Mouse (Mus musculus): ENCODE measurements around the gene Pkm. TPM values are rescaled to one million over a fixed set of nuclear protein-coding genes. Genes with fewer than 3 reads are reported as not detected.

Gene Pkm
- polyA plus RNA-seq, 1 experiment from 2014 or later, result 1,977 TPM

DNA sequence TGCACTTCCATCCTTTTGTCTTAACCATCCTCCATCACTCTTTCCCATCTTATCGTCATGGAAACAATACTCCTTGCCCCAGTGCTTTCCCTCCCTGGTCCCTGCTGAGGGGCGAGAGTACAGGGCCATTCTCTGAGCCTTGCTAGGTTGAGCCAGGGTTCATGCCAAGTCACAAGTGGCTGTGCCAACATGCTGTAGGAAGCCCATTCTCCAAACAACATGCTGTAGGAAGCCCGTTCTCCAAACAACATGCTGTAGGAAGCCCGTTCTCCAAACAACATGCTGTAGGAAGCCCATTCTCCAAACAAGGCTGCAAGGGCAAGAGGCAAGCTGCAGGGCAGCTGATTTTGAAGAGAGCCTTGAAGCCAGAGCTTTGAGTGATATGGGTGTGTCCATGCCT, 62.1 kb downstream of the Pkm start:
- Histone ChIP-seq H3K4me1 (ENCODE audit: control insufficient read depth, insufficient read depth, low read length) (peaks cover under 1% of the 10 kb centered on the region), H3K9ac (ENCODE audit: low read length) (no peak overlapping the region), H3K4me2 (ENCODE audit: low read depth, low read length) (no peak overlapping the region), H3K27me3 (ENCODE audit: control insufficient read depth, insufficient read depth, low read length) (no peaks in the 10 kb centered on the region), H3K36me3 (ENCODE audit: control insufficient read depth, insufficient read depth) (no peaks in the 10 kb centered on the region), H3K27ac (ENCODE audit: low read length) (no peak overlapping the region), H3K4me3 (ENCODE audit: low read length) (no peak overlapping the region), H3K9me3 (replicated peaks; ENCODE audit: control insufficient read depth, low read length) (peaks cover 3% of the 10 kb centered on the region; the same call in 1 of the 2 replicates)
- WGBS, result 81% methylated on average over 4 of the region's 4 CpGs
- ATAC-seq (replicated peaks; ENCODE audit: extremely low read depth, insufficient read depth, low FRiP score), result no peak

DNA sequence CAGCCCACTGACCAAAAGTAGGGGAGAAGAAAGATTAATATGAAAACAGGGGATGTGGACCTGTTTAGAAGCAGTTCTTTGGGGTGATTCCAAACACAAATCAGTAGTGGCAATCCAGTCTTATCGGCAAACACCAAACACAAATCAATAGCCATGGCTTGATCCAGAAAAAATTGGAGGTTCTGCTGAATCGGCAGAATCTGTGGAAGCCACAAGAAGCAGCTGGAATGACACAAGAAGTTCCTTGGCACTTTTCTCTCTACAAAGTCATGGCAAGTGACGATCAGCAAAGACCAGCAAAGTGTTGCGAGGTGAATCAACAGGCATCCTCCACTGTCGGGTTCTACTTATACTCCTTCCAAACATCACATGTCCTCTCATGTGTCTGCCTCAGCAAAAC, 65.0 kb downstream of the Pkm start:
- Histone ChIP-seq H3K4me1 (ENCODE audit: control insufficient read depth, insufficient read depth, low read length) (peaks cover 15% of the 10 kb centered on the region), H3K4me2 (ENCODE audit: low read depth, low read length) (no peak overlapping the region), H3K4me3 (ENCODE audit: low read length) (no peak overlapping the region), H3K9me3 (replicated peaks; ENCODE audit: control insufficient read depth, low read length) (peaks cover 3% of the 10 kb centered on the region; the same call in 1 of the 2 replicates), H3K27me3 (ENCODE audit: control insufficient read depth, insufficient read depth, low read length) (no peaks in the 10 kb centered on the region), H3K27ac (ENCODE audit: low read length) (no peak overlapping the region), H3K36me3 (ENCODE audit: control insufficient read depth, insufficient read depth) (no peaks in the 10 kb centered on the region), H3K9ac (ENCODE audit: low read length) (no peak overlapping the region)
- no peak for ATAC-seq (replicated peaks; ENCODE audit: extremely low read depth, insufficient read depth, low FRiP score)
- 79% methylated on average over 5 of the region's 5 CpGs for WGBS

DNA sequence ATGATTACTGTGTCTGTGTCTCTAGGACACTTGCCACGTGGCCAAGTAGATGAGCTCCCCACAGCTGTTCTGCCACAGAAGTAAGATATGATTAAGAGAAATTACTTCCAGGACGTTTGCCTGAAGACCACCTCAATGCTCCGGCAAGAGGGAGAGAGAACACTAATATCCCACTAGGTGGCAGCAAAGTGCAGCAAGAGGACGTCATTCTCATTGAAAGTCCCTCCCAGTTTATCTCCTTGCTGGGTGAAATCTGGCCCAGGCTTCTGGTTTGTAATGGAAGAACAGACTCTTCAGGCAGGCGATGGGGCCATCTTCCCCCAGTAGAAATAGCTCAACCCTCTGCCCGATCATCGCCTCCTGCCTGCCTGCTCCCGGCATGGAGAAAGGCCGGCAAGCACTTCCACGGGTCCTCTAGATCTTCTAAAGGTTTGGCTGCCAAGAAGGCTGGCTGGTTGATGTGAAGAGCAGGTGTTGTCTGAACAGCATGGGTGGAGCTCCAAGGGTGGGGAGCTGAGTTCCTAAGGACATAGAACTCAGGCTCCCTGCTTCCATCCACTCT, 67.0 kb downstream of the Pkm start:
- Histone ChIP-seq H3K4me2 (ENCODE audit: low read depth, low read length) (peak overlapping the region; percentile 49), H3K4me3 (ENCODE audit: low read length) (0 out of 2 replicates have a peak overlapping the region, but pooled peaks have one; percentile 7), H3K27ac (ENCODE audit: low read length) (peak overlapping the region; percentile 41; the same call in 1 of the 2 replicates), H3K9me3 (replicated peaks; ENCODE audit: control insufficient read depth, low read length) (peaks cover 3% of the 10 kb centered on the region; the same call in 1 of the 2 replicates), H3K36me3 (ENCODE audit: control insufficient read depth, insufficient read depth) (no peaks in the 10 kb centered on the region), H3K27me3 (ENCODE audit: control insufficient read depth, insufficient read depth, low read length) (no peaks in the 10 kb centered on the region), H3K4me1 (ENCODE audit: control insufficient read depth, insufficient read depth, low read length) (peaks cover 20% of the 10 kb centered on the region), H3K9ac (ENCODE audit: low read length) (peak overlapping the region; percentile 57; the same call in 1 of the 2 replicates)
- 10% methylated on average over 10 of the region's 10 CpGs for WGBS
- ATAC-seq (replicated peaks; ENCODE audit: extremely low read depth, insufficient read depth, low FRiP score), result peak; percentile 56; the same call in 1 of the 2 replicates

DNA sequence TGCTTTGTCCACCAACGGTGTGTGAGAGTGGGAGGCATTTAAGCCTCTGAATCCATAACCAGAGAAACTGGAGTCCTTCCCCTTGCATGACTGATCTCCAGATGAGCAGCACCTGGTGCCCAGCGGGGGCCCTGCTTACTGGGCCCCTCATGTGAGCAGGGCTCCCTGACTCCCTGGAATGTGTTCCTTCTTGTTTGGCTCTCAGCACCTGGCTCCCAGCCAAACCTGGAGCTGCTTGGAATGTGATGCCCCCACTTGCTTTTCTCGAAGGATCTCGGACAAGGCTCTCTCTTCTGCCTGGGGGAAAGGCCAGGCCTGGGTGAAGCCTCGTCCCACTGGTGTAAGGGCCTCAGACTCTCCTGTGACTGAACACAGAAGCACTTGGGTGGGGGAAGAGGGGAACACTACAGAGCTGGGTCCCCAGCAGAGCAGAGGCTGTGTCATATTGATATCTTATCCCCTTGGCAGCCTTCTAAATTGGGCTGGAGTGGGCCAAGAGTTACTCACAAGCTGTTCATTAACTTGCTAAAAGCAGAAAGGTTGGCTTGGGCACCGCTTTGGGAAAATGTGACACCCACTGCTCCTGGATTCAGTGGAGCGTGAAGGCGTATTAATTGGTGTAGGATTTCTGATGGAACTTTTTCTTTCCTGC, 67.7 kb downstream of the Pkm start:
- Histone ChIP-seq H3K27me3 (ENCODE audit: control insufficient read depth, insufficient read depth, low read length) (no peaks in the 10 kb centered on the region), H3K4me3 (ENCODE audit: low read length) (no peak overlapping the region), H3K4me2 (ENCODE audit: low read depth, low read length) (peak overlapping the region; percentile 19; the same call in 1 of the 2 replicates), H3K9ac (ENCODE audit: low read length) (0 out of 2 replicates have a peak overlapping the region, but pooled peaks have one; percentile 20), H3K36me3 (ENCODE audit: control insufficient read depth, insufficient read depth) (no peaks in the 10 kb centered on the region), H3K4me1 (ENCODE audit: control insufficient read depth, insufficient read depth, low read length) (peaks cover 20% of the 10 kb centered on the region), H3K9me3 (replicated peaks; ENCODE audit: control insufficient read depth, low read length) (peaks cover 3% of the 10 kb centered on the region; the same call in 1 of the 2 replicates), H3K27ac (ENCODE audit: low read length) (peak overlapping the region; percentile 67)
- ATAC-seq (replicated peaks; ENCODE audit: extremely low read depth, insufficient read depth, low FRiP score), result peak; percentile 71
- 37% methylated on average over 8 of the region's 8 CpGs for WGBS

DNA sequence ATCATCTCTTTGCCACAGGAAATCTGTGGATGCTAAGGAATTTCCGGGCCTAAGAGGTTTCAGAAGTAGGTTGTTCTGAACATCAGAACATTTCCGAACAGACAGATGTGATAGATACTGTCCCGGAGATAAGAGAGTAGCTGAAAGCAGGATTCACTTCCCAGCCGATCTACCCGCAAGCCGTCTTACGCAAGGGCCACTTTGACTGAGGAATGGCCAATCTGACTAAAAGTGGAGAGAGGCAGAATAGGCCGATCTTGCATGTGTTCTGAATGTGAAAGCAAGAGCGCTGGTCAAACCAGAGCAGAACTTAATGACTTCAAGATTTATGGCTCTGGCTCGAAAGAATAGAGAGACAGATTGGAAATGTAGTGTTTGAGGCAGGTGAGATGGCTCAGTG, 69.3 kb downstream of the Pkm start:
- Histone ChIP-seq H3K4me1 (ENCODE audit: control insufficient read depth, insufficient read depth, low read length) (peaks cover 20% of the 10 kb centered on the region), H3K4me3 (ENCODE audit: low read length) (no peak overlapping the region), H3K36me3 (ENCODE audit: control insufficient read depth, insufficient read depth) (no peaks in the 10 kb centered on the region), H3K27ac (ENCODE audit: low read length) (no peak overlapping the region), H3K4me2 (ENCODE audit: low read depth, low read length) (no peak overlapping the region), H3K9ac (ENCODE audit: low read length) (no peak overlapping the region), H3K27me3 (ENCODE audit: control insufficient read depth, insufficient read depth, low read length) (no peaks in the 10 kb centered on the region), H3K9me3 (replicated peaks; ENCODE audit: control insufficient read depth, low read length) (no peaks in the 10 kb centered on the region)
- ATAC-seq (replicated peaks; ENCODE audit: extremely low read depth, insufficient read depth, low FRiP score), result no peak
- 68% methylated on average over 10 of the region's 10 CpGs for WGBS

DNA sequence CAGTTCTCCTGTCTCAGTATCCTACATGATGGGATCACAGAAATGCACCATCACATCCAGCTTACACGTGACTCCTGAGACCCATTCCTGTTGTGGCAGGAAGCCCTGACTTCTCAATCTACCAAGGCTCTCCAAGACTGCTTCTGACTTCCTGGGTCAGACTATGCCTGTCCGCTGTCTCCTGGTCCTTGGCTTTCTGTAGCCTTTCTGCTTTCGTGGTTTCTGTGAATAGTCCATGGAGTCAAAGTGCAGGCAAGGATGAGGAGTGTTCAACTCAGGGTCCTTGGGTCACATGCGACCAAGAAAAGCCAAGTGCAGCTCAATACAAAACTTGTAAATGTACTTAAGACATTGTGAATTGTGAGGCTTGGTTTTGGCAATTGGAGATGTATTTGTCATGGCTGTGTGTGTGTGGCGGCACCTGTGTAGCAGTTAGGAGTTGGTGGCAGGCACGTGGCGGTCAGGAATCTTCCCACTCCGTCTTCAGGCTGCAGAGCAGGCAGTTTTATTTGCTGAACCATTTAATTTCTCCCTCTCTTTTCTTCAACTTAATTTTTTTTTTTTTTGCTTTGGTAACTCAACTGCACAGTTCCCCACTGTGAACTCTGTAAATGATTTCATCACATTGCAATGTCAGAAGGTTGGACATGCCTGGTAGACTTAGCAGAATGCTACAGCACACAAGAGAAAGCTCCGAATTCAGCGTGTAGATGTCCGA, 71.6 kb downstream of the Pkm start:
- ATAC-seq (replicated peaks; ENCODE audit: extremely low read depth, insufficient read depth, low FRiP score), result no peak
- no peaks in the 10 kb centered on the region for H3K27me3 ChIP-seq (ENCODE audit: control insufficient read depth, insufficient read depth, low read length)
- peaks cover 20% of the 10 kb centered on the region for H3K4me1 ChIP-seq (ENCODE audit: control insufficient read depth, insufficient read depth, low read length)
- H3K27ac ChIP-seq (ENCODE audit: low read length), result no peak overlapping the region
- no peaks in the 10 kb centered on the region for H3K36me3 ChIP-seq (ENCODE audit: control insufficient read depth, insufficient read depth)
- no peak overlapping the region for H3K4me2 ChIP-seq (ENCODE audit: low read depth, low read length)
- 71% methylated on average over 11 of the region's 11 CpGs for WGBS
- no peaks in the 10 kb centered on the region for H3K9me3 ChIP-seq (replicated peaks; ENCODE audit: control insufficient read depth, low read length)
- H3K4me3 ChIP-seq (ENCODE audit: low read length), result no peak overlapping the region
- H3K9ac ChIP-seq (ENCODE audit: low read length), result no peak overlapping the region

Other genes with a start within 250 kb of the Pkm start
- 13.6 and 16.9 TPM in 2 replicates for gene Arih1, start 169.8 kb upstream of the Pkm start, polyA plus RNA-seq (2015; fragmentation: Nextera tagmentation; extraction: Ambion mirVana)
- gene Hexa, start 116.8 kb upstream of the Pkm start, polyA plus RNA-seq (2015; fragmentation: Nextera tagmentation; extraction: Ambion mirVana), result 66.2 and 76.3 TPM in 2 replicates
- gene Tmem202, start 116.5 kb upstream of the Pkm start, polyA plus RNA-seq (2015; fragmentation: Nextera tagmentation; extraction: Ambion mirVana), result 0.27 and 0.34 TPM in 2 replicates
- 0.17 and 0.35 TPM in 2 replicates for gene Celf6, start 78.5 kb upstream of the Pkm start, polyA plus RNA-seq (2015; fragmentation: Nextera tagmentation; extraction: Ambion mirVana)
- 21.1 and 24.1 TPM in 2 replicates for gene Parp6, start 39.1 kb upstream of the Pkm start, polyA plus RNA-seq (2015; fragmentation: Nextera tagmentation; extraction: Ambion mirVana)
- 0.34 and 1.6 TPM in 2 replicates for gene Gramd2, start 23.8 kb downstream of the Pkm start, polyA plus RNA-seq (2015; fragmentation: Nextera tagmentation; extraction: Ambion mirVana)
- 10.2 and 10.6 TPM in 2 replicates for gene Senp8, start 94.3 kb downstream of the Pkm start, polyA plus RNA-seq (2015; fragmentation: Nextera tagmentation; extraction: Ambion mirVana)
- 8.7 and 9.3 TPM in 2 replicates for gene Myo9a, start 94.5 kb downstream of the Pkm start, polyA plus RNA-seq (2015; fragmentation: Nextera tagmentation; extraction: Ambion mirVana)

Data from heart, embryonic 16.5 days (tissue).